Mouse (Mus musculus) liver, adult 2 months (tissue): ENCODE results near the gene Gdap1l1. TPM values are rescaled to one million over a fixed set of nuclear protein-coding genes. Genes with fewer than 3 reads are reported as not detected.

Experiments
- DNase-seq: peaks from one replicate; pipeline ENCODE4 v3.0.0-alpha.2; 2011; ENCODE audit warnings: low read depth, low spot score; ENCODE audit errors: extremely low read depth
- H3K27ac ChIP-seq: fragments of 200-500 bp; replicated peaks from 2 replicates; pipeline ENCODE4 v1.5.1; 2012; ENCODE audit warnings: low read depth, mild to moderate bottlenecking, control low read depth, inconsistent platforms, low read length; ENCODE audit not compliant: insufficient read depth
- H3K27me3 ChIP-seq: fragments of 200-500 bp; 2 replicates; pipeline ENCODE4 v1.6.1; 2012; ENCODE audit warnings: mild to moderate bottlenecking, moderate library complexity, low read length, inconsistent platforms; ENCODE audit not compliant: control insufficient read depth, insufficient read depth
- H3K36me3 ChIP-seq: fragments of 200-500 bp; 2 replicates; pipeline ENCODE4 v1.6.1; 2012; ENCODE audit warnings: low read length, inconsistent platforms; ENCODE audit not compliant: control insufficient read depth, insufficient read depth
- H3K4me1 ChIP-seq: fragments of 200-500 bp; 2 replicates; pipeline ENCODE4 v1.6.1; 2011; ENCODE audit warnings: low read length; ENCODE audit not compliant: control insufficient read depth, insufficient read depth
- H3K4me3 ChIP-seq: fragments of 200-500 bp; 2 replicates; pipeline ENCODE4 v1.5.1; 2011; ENCODE audit warnings: low read depth, mild to moderate bottlenecking, control low read depth, low read length, moderate library complexity; ENCODE audit not compliant: insufficient read depth
- H3K79me2 ChIP-seq: fragments of 200-500 bp; 2 replicates; pipeline ENCODE4 v1.6.1; 2012; ENCODE audit warnings: inconsistent platforms, mild to moderate bottlenecking, low read length, moderate library complexity; ENCODE audit not compliant: control insufficient read depth, insufficient read depth
- H3K9ac ChIP-seq: fragments of 200-500 bp; 2 replicates; pipeline ENCODE4 v1.6.1; 2012; ENCODE audit warnings: low read depth, mild to moderate bottlenecking, control low read depth, inconsistent platforms, low read length
- CTCF ChIP-seq: fragments of 200-500 bp; IDR thresholded peaks from 2 replicates; pipeline ENCODE4 v1.5.1; 2011; ENCODE audit warnings: low read depth, low read length, control low read depth
- POLR2A ChIP-seq: fragments of 200-500 bp; IDR thresholded peaks from 2 replicates; pipeline ENCODE4 v1.6.1; 2011; ENCODE audit warnings: low read length, control low read depth; ENCODE audit not compliant: insufficient read depth; ENCODE audit errors: extremely low read depth
- WGBS: fragments of 180-500 bp; shearing (Covaris S2); methylation state at CpG from one replicate; pipeline ENCODE4 v1.1.7; 2018; 5-methylcytosine and 5-hydroxymethylcytosine counted together
- polyA plus RNA-seq: library from polyadenylated mRNA; depleted of rRNA; stranded (reverse); fragments of >200 nt; gene quantifications from 2 replicates; pipeline ENCODE4 v1.2.3, GENCODE M21; 2012
- total RNA-seq: library from RNA; depleted of rRNA; stranded (reverse); fragments of >200 nt; gene quantifications from 2 replicates; pipeline ENCODE4 v1.2.3, GENCODE M21; 2014

Gdap1l1 gene
- total and polyA plus RNA-seq, 2 experiments: not detected

- no peak overlapping the region for H3K27ac ChIP-seq
- H3K79me2 ChIP-seq: no peaks in the 10 kb centered on the region
- peaks cover 5% of the 10 kb centered on the region; the same call in 1 of the 2 replicates for H3K27me3 ChIP-seq
- H3K36me3 ChIP-seq: no peaks in the 10 kb centered on the region
- no peaks in the 10 kb centered on the region for H3K4me1 ChIP-seq
- WGBS: 9% methylated on average over 30 of the region's 30 CpGs
- no peak for DNase-seq
- H3K9ac ChIP-seq: no peak overlapping the region
- H3K4me3 ChIP-seq: no peak overlapping the region; the same call in 1 of the 2 replicates
- TF ChIP-seq POLR2A (no peak), CTCF (no peak)
Measured at GRCm38 (mm10) chr2:163438619-163439451, 559 bp downstream of the Gdap1l1 start.

- no peaks in the 10 kb centered on the region for H3K36me3 ChIP-seq
- H3K9ac ChIP-seq: no peak overlapping the region
- peaks cover 5% of the 10 kb centered on the region; the same call in 1 of the 2 replicates for H3K27me3 ChIP-seq
- no peak overlapping the region for H3K4me3 ChIP-seq
- TF ChIP-seq CTCF: no peak
- TF ChIP-seq POLR2A: no peak
- no peak for DNase-seq
- WGBS: 39% methylated on average over 1 of the region's 1 CpGs
- no peak overlapping the region for H3K27ac ChIP-seq
- no peaks in the 10 kb centered on the region for H3K4me1 ChIP-seq
- H3K79me2 ChIP-seq: no peaks in the 10 kb centered on the region
Measured at GRCm38 (mm10) chr2:163439488-163439887, 1.2 kb downstream of the Gdap1l1 start.

DNA sequence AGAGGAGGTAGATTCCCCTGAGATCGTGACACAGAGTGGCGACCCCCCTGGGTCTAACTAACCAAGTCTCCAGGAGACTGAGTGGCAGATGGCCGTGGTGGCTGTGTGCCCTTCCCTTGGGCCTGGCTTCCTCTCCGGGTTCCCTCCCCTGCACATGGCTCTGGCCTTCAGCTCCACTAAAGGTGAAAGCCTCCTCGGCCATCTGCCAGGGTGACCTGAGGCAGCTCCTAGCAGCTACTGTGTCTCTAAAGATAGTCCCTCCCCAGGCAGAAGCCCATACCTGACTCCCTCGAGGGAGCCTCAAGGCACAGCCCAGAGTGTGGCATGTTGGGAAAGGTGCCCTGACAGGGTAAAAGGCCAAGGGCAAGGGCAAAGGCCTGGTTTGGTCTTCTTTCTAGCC is 5.3 kb downstream of the Gdap1l1 start:
- no peak overlapping the region for H3K27ac ChIP-seq
- no peak for DNase-seq
- no peaks in the 10 kb centered on the region for H3K4me1 ChIP-seq
- no peak overlapping the region for H3K9ac ChIP-seq
- TF ChIP-seq POLR2A (no peak), CTCF (no peak)
- no peaks in the 10 kb centered on the region for H3K79me2 ChIP-seq
- H3K36me3 ChIP-seq: no peaks in the 10 kb centered on the region
- WGBS: 70% methylated on average over 6 of the region's 6 CpGs
- peaks cover under 1% of the 10 kb centered on the region; the same call in 1 of the 2 replicates for H3K27me3 ChIP-seq
- no peak overlapping the region for H3K4me3 ChIP-seq

GRCm38 (mm10) chr2:163444017-163444416 is 5.7 kb downstream of the Gdap1l1 start:
- Histone ChIP-seq H3K27me3 (no peaks in the 10 kb centered on the region; the same call in 1 of the 2 replicates), H3K4me3 (no peak overlapping the region), H3K79me2 (no peaks in the 10 kb centered on the region), H3K9ac (no peak overlapping the region), H3K27ac (no peak overlapping the region), H3K4me1 (no peaks in the 10 kb centered on the region), H3K36me3 (no peaks in the 10 kb centered on the region)
- DNase-seq: no peak
- WGBS: 43% methylated on average over 7 of the region's 7 CpGs
- TF ChIP-seq CTCF (no peak), POLR2A (no peak)

DNA sequence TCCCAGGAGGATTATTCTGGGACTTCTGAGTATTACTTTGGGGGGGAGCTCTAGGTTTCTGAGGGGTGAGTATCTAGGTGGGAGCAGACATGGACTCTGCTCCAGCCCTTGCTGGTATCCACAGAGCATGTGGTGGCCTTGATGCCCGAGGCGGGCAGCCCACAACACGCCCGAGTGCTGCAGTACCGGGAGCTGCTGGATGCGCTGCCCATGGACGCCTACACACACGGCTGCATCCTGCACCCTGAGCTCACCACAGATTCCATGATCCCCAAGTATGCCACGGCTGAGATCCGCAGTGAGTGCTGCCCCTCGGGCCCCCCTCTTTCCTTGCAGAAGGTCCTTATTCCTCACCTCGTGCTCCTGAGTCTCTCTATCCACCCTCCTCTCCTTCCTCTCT is 9.1 kb downstream of the Gdap1l1 start:
- 77% methylated on average over 12 of the region's 12 CpGs for whole genome bisulfite sequencing
- no peaks in the 10 kb centered on the region for H3K27me3 ChIP-seq

GRCm38 (mm10) chr2:163449276-163449675 is 11.0 kb downstream of the Gdap1l1 start:
- Histone ChIP-seq H3K4me3 (no peak overlapping the region), H3K4me1 (no peaks in the 10 kb centered on the region), H3K27me3 (no peaks in the 10 kb centered on the region), H3K9ac (no peak overlapping the region), H3K27ac (no peak overlapping the region), H3K79me2 (no peaks in the 10 kb centered on the region), H3K36me3 (no peaks in the 10 kb centered on the region)
- DNase-seq: no peak
- 47% methylated on average over 3 of the region's 3 CpGs for WGBS
- TF ChIP-seq POLR2A: no peak
- no peak for TF ChIP-seq CTCF

More for the DNA sequence above, 9.1 kb downstream of the Gdap1l1 start:
- Histone ChIP-seq H3K36me3 (no peaks in the 10 kb centered on the region), H3K9ac (no peak overlapping the region), H3K4me1 (no peaks in the 10 kb centered on the region), H3K27ac (no peak overlapping the region), H3K4me3 (no peak overlapping the region), H3K79me2 (no peaks in the 10 kb centered on the region)
- no peak for TF ChIP-seq CTCF
- no peak for TF ChIP-seq POLR2A
- no peak for DNase-seq
